Mouse (Mus musculus): ENCODE measurements around the gene Tgm1.

DNA sequence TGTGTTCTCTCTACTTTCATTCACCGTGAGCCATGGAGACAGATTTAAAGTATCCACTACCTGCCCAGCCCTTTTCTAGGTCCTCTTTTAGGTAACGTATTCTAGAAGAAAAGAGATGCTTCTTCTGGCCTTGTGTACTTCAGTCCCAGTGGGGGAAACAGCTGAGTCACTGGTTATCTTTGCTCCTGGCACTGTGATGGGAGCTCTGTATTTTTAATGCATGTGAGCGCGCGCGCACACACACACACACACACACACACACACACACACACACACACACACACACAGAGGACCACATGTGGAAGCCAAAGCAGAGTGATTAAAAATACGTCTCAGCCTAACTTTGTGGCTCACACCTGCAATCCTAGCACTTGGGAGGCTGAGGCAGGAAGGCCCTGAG is 9.7 kb upstream of the Tgm1 start:
- TF ChIP-seq GATA1 (IDR thresholded peaks at IDR 0.05; ENCODE audit: borderline replicate concordance, low read length) (no peak), FLI1 (IDR thresholded peaks at IDR 0.05; ENCODE audit: low read length) (no peak)

Data from megakaryocyte, embryonic 14.5 days (primary cell).